Mouse (Mus musculus): ENCODE data around the gene Thsd4.
A peak's percentile ranks its signal among the peaks of the same experiment; 100 is the strongest.

Thsd4 gene

GRCm38 (mm10) chr9:60266583-60267272, 255.1 kb downstream of the Thsd4 start:
- no peak for DNase-seq (ENCODE audit: low read depth, low spot score)

DNA sequence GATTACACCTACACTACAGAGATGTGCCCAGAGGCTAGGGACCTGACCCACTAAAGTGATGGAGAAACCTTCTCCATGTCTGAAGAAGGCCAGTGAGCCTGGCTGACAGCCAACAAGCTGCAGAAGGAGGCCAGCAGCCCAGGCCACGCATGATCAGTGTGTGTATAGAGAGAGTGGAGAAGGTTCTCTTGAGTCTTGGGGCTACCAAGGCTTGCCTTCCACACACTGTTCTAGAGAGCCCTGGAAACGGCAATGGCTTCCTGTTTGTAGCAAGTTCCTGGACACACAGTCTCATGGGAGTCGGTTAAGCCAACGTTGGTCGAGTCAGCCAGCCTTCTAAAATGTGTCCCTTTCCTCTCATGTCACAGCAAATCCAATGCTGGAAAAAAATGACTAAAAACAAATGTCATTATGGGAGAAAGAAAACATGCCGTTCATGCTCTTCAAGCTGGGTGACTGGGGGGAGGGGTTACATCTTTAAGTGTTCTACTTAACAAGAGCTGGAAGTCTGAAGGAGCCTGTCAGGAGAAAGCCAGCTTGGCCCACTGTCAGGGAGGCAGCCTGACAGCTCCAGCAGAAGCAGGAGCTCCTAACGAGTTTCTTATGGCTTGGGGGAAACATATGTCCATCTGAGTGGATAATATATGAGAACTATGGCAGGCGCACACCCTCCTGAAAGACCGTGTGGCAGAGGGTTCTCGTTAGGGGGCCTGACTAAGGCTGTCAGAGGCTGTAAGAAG, 257.1 kb downstream of the Thsd4 start:
- no peak for DNase-seq (ENCODE audit: low read depth, low spot score)

GRCm38 (mm10) chr9:60262515-60263140, 259.2 kb downstream of the Thsd4 start:
- DNase-seq (ENCODE audit: low read depth, low spot score), result no peak

DNA sequence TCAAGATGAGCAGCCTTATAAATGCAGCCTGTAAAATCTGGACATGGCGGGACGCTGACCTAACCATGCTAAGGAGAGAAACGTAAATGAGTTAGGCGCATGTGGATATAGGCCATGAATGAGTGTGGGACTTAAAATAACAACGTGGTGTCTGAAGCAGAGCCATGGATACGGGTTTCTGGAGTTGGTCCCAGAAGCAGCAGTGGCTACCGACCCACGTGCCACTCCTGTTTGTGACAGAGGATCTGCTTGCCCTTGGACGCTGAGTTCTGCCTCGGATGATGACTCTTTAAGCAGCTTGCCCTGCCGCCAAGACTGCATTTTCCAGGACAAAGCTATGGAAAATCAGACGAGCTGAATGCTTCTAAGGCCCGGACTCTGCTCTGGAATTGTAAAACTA, 262.2 kb downstream of the Thsd4 start:
- no peak for DNase-seq (ENCODE audit: low read depth, low spot score)

DNA sequence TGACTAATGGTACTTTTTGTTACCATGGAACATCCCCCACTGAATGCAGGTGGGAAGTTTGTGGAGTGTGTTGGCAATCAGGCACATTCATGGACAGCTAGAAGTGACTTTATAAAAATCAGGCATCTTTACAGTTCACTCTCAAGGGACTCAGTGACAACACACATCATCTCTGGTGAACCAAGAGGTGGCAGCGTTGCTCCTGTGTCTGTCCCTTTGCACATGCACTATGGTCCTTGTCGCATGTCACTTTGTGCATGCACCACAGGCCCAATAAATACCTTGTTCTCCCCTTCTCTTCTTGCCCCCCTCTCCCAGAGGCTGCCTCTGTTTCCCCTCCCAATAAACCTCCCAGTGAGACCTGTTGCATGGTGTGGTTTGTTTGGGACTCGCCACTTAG, 270.1 kb downstream of the Thsd4 start:
- DNase-seq (ENCODE audit: low read depth, low spot score), result no peak

DNA sequence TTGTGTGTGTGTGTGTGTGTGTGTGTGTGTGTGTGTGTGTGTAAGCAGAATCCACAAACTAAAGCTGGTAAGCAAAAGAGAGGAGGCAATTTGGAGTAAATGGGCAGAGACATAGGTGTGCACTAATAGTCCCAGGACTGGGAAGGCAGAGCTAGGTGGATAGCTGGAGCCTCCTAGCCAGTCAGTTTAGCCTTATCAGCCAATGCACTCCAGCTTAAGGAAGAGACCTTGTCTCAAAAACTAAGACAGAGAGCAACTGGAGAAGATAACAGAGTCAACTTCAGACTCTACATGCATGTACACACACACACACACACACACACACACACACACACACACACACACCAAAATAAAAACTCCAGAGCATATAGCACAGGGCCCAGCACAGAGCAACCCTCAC, 271.4 kb downstream of the Thsd4 start:
- DNase-seq (ENCODE audit: low read depth, low spot score), result no peak

GRCm38 (mm10) chr9:60247998-60248397, 273.8 kb downstream of the Thsd4 start:
- DNase-seq (ENCODE audit: low read depth, low spot score), result no peak

DNA sequence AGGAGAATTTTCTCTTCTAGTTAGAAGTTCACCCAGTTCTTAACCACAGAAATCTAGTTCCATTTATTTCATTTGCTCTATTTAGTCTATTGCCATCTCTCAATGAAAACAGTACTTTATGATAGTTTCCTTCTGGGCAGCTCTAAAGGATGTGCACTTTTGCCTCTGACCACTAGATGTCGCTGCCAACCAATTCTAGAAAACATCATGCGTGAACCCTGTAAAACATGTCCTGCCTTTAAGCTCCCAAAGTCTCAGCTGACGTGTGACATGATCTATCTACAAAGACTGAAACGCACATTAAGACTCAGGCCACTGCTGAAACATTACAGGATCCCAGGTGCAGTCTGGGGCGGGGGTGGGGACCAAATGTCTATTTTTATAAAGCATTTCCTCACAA, 276.9 kb downstream of the Thsd4 start:
- DNase-seq (ENCODE audit: low read depth, low spot score), result peak; percentile 42

- DNase-seq (ENCODE audit: low read depth, low spot score), result no peak
These were observed 278.3 kb downstream of the Thsd4 start for GRCm38 (mm10) chr9:60243503-60243902.

DNA sequence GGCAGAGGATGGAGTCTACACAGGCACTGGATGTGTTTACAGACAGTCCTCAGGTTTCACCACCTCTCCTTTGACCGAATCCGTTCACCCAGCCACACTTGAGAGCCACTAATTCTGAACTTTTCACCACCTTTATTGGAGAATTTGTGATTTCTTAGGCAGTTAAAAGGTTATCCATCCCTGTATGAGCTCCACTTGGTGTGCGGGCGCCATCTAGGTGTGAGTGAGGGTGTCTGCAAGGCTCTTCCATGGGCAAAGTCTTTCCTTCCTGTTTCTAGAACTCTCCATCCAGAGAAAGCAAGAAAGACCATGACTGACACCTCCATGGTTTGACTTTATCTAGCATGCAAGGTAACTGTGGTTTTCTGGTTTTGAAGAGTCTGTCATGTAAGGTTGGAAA, 284.2 kb downstream of the Thsd4 start:
- DNase-seq (ENCODE audit: low read depth, low spot score), result no peak

GRCm38 (mm10) chr9:60236155-60236554, 285.7 kb downstream of the Thsd4 start:
- DNase-seq (ENCODE audit: low read depth, low spot score), result no peak

DNA sequence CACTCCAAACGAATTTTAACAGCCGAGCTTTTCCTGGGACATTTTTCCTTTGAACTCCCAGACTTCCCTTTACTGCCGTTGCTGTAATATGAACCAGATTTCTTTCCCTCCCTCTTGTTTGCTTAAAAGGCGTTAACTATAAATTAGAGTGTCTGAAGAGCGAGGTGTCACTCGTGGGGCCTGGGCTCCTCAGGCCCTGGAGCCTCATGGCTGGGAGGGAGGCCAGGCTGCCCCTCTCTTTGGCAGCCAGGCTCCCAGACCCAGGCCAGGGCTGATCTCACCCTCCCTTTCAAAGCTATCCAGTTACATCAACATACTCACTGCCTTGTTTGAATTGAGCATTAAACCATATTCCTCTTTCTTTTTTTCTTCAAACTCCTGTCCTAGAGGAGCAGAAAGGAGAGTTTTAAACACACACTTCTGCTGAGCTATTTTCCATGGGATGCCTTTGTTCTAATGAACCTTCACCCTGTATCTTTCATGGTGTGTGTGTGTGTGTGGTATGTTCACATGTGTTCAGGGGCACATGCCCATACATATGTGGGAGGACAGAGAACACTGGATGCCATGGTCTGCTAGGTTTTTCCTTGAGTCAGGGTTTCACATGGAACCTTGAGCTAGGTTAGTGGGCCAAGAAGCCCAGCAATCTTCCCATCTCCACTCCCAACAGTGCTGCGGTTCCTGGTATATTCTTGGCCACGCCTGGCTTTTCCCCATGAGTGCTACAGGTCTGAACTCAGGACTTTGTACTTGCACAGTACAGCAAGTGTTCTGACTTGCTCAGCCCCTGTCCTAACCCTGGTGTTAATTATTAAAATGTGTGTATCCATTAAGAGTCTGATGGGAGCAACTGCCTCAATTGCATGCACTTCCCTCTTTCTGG, 287.4 kb downstream of the Thsd4 start:
- no peak for DNase-seq (ENCODE audit: low read depth, low spot score)

- DNase-seq (ENCODE audit: low read depth, low spot score), result no peak
These were observed 289.6 kb downstream of the Thsd4 start for GRCm38 (mm10) chr9:60231981-60232881.

- no peak for DNase-seq (ENCODE audit: low read depth, low spot score)
These were observed 292.4 kb downstream of the Thsd4 start for GRCm38 (mm10) chr9:60229496-60229895.

DNA sequence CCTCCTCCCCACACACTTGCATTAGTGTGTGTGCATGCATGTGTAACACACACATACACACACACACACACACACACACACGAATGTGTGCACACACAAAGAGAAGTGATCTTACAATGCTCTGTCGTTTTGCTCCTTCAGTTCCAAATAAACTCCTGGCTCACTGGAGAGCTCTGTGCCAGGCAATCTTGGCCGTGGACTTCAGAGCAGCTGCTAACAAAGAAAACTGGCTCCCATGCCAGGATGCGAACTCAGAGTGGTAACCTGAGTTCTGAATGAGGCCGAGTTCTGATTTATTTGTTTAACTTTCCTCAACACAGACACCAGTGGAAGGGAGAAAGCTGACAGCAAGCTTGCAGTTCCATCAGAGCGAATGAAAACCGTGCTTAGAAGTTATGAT, 294.1 kb downstream of the Thsd4 start:
- DNase-seq (ENCODE audit: low read depth, low spot score), result no peak

- DNase-seq (ENCODE audit: low read depth, low spot score), result no peak
These were observed 295.2 kb downstream of the Thsd4 start for GRCm38 (mm10) chr9:60226679-60227078.

DNA sequence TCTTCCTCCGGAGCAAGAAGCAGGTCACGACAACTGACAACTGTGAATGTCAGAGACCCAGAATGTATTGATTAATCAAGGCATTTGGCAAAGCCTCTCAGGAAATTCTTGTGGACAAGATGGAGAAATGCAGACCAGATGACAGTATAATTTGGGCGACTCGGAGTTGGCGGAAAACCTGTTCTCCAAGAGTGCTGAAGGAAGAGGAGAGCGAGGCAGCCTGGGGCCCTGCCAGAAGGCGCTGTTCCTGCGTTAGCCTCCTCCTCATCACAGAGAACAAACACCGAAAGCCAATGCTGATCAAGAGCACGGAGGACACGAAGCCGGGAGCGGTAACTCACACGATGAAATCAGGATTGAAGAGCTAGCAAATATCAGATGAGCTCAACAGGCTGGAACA, 295.7 kb downstream of the Thsd4 start:
- DNase-seq (ENCODE audit: low read depth, low spot score), result no peak

GRCm38 (mm10) chr9:60225453-60225852, 296.4 kb downstream of the Thsd4 start:
- no peak for DNase-seq (ENCODE audit: low read depth, low spot score)

DNA sequence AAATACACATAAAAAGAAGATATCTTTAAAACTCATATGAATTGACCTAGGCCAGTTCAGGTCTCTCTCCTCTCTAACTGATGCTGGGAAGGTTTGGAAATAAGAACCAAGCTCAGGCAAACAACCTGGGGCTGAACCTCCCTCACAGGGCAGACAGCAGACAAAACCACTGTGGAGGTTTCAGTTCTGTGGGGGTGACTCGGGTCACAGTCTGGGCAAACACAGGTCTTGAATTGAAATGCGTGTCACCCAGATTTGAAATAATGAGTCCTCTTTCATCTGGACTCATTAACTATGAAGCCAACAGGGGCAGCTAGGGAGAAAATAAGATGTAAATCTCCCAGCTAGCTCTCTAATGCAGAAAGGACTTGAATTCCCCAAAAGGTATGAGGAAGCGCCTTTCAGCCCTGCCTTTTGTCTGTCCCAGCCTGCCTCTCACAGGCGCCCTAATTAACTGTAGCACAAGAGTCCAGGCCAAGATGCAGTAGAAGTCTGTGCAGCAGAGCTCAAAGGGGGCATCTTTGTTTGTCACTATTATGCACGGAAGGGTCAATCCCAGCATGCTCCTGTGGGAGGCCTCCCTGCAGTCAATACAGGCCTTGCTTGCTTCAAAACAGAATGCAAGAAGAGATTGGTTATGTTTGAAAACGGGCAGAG, 297.7 kb downstream of the Thsd4 start:
- DNase-seq (ENCODE audit: low read depth, low spot score), result no peak

DNA sequence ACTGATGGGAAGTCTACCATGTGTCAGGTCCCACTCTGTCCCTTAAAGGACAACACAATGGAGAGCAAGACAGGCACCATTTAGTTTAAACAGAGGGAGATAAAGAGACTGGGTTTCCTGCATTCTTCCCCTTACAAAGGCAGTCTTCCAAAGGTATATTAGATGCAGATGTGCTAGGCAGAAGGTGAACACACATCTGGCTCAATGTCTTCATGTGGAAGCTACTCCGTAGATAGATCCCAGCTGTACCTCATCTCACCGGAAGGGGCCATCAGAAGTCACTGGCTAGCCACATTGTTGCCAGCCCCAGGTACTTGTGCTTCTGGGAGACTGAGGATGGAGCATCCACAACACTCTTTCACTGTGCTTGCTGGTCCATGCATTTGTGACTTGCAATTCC, 301.4 kb downstream of the Thsd4 start:
- DNase-seq (ENCODE audit: low read depth, low spot score), result no peak
